Mouse (Mus musculus): ENCODE results near the gene Gramd1b.

Gramd1b gene

DNA sequence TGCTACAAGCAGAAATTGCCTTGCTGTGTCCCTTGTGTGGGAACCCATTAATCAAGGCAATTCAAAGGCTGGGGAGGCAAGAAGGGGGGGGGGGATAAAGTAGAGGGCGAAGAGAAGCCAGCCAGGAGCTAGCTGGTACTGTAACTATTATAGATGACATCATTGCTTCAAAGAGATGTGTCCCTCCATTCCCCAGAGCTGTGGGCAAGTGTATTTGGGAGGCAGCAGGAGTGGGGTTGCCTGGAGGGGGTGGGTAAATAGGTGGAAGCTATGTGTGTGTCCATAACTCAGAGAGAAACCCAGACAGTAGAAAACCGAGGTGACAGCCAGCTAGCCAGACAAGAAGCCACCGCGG lies 262.5 kb downstream of the Gramd1b start:
- DNase-seq (ENCODE audit: low spot score) = no peak

DNA sequence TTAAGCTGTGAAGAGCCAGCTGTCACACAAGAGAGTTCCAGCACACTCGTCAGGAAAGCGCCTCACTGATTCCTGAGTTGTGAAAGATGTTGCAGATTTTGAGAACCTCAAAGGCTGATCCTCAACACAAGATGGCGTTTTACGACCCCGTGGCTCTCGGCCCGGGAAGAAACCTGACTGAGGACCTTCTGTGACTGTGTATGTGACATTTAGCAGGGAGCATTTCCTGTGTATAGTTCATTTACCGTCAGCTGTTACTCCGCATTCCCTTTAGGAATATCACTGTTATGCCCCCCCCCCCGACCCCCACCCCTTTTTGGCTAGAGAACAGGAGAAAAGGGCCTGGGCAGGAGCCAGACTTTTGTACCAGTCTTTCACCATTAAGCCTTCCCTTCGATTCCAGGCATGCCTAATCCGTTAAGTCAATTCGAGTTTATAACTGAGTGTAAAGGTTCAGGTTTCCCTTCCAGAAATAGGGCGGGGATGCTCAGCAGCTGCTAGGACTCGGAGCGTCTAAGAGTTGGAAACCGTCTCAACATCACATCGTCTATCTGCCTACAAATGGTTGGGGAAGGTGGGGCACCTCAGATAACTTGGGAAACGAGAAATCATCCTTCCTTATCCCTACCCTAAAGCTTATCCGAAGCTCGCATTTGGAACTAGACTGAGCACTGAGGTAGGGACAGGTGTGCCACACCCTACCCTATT lies 263.0 kb downstream of the Gramd1b start:
- DNase-seq (ENCODE audit: low spot score) = peak; percentile 21

DNA sequence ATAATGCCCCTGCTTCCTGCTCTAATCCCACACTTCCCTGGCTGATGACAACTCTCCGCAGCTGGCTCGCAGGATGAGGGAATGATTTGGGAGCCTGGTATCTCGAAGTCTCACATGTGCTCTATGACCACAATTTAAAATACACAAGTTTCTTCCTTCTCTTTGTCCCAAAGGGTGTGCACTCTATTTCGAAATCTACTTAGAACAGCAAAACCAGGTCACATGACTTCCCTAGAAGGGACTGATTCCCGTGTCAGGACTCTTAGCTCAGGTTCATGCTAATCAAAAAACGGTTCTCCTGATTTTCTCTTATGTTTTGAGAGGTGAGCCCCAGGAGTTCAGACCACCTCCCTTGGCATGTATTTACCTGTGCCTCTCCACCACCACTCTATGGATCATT lies 267.3 kb downstream of the Gramd1b start:
- no peak for DNase-seq (ENCODE audit: low spot score)

DNA sequence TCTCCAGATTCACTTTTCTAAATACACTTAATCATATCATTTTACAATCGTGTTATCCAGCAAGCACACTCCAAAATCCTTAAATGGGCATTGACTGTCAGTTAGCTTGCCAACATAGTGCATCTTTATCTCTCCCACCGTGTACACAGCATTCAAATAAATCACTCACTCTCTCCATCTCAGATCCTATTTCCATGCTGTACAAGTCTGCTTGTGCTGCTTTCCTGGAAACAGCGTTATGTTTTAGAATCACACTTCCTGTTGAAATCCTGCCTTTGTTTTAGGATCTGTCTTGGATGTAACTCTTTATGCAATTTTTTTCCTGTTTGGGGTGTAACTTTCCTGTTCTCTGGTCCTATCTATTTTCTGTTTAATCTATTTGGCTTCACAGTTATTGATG lies 278.7 kb downstream of the Gramd1b start:
- DNase-seq (ENCODE audit: low spot score) = no peak

DNA sequence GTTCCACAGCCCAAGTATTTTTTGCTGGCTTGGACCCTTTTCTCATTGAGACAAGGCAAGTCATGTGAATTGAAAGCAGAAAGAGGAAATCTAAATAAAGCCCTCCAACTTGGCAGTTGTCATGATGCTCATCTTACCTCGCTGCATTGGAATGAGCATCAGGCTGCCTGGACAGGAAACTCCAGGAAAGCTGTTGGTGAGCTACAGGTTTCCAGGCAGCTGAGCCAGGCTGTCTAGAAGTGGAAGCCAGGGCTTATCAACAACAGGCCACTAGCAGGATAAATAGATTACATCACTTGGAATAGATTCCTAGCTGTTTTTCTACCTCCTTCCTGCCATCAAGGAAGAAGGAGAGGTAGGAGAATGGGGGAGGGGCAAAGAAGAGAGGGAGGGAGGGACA lies 282.1 kb downstream of the Gramd1b start:
- DNase-seq (ENCODE audit: low spot score) = no peak

DNA sequence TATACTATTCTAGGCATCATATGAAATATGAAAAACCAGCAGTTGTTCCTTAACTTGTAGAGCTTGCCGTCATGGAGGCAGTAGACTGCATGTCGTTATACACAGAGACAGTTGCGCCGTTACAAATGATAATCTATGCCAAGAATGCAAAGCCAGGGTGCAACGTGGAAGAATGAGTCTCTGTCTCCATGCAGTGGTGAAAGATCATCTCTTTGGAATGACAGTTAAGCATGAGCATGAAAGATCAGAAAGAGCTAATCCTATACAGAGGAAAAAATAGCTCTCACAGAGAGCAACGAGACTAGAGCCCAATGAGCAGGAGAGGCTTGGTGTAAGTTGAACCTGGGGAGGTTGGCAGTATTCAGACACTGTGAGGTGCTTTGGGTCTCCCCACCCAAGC lies 284.5 kb downstream of the Gramd1b start:
- no peak for DNase-seq (ENCODE audit: low spot score)

DNA sequence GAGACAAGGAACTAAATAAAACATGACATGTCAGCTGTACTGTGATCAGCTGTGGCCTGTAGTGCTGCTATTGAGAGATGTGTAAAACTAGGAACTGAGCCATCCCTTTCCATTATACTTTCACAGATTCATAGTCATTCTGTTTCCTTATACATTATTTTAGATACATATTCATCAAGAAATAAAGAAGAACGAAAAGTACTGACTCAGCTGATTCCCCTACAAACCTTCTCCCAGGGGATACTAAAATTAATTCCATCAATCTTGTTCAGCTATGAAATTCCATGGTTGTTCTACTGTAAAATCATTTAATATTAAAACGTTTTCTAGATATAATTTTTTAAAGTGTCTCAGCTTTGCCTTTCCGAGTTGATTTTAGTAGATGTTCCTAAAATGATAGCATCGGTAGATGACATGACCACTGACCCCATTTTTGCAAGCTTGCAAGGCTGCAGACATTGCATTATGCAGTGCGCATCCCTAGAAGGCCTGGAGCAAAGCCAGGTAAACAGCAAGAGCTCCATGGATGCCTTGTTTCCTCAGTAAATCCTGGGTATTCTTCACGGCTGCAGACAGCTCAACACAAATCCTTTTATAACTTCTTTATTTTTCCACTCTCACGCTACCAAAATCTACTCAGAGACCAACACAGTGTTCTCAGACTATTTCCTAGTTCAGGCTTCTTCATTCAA lies 285.1 kb downstream of the Gramd1b start:
- DNase-seq (ENCODE audit: low spot score) = no peak

DNA sequence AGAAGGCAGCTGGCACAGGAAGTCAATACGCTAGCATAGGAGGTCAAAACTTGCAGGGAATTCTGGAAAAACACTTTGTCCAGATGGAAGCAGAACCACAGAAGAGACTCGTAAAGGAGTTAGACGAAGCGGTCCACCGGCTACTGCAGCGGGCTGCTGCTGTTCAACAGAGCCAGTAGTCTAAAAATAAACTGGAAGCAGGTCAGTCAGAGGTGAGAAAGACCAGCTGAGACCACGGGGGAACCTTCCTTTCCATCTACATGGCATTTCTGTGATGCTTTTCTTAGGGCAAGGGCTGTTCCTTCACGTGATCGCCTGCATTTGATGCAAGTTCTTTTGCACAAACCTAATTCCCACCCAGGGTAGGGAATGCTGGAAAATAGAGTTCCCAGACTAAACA lies 285.7 kb downstream of the Gramd1b start:
- no peak for DNase-seq (ENCODE audit: low spot score)
